ENCODE assay signal across 8 mouse cellular contexts in the genomic region with DNA sequence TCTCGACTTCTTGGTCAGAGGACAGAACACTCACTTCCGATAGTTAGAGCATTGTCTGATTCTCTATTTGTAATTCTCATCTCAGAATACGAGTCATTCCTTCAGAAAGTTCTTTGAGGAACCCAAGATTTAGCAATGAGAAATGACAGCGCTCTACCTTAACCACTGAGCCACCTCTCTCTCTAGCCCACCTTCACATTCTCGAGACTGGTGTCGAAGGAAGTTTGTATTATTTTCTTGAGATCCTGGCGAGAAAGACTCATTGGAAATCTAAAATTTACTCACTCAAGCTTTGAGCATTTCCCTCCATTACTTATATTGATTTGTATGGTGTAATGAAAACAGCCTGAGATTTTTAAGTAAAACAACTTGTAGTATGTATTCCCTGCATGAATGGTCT. TPM values are rescaled to one million over a fixed set of nuclear protein-coding genes. Genes with fewer than 3 reads are reported as not detected.
DNase-seq lines count a peak whose midpoint lies in the region; ATAC-seq lines count a peak whose summit lies in the region.

No protein-coding gene starts in this region.

- no peak for DNase-seq in lung, postnatal 36 days
- DNase-seq in adipocyte (ENCODE audit: low spot score) = no peak
- no peak for DNase-seq in thymus, adult 18-20 months

- peaks cover 15% of the 10 kb centered on the region; the same call in 1 of the 2 replicates for H3K4me1 ChIP-seq in lung, embryonic 15.5 days
- peaks cover 19% of the 10 kb centered on the region for H3K4me1 ChIP-seq in forebrain, embryonic 16.5 days (replicated peaks; ENCODE audit: control insufficient read depth, insufficient read depth, low read length)
- peaks cover 19% of the 10 kb centered on the region for H3K4me1 ChIP-seq in liver, embryonic 12.5 days
- H3K4me1 ChIP-seq in stomach, embryonic 15.5 days = no peaks in the 10 kb centered on the region

- no peak overlapping the region for H3K4me3 ChIP-seq in lung, embryonic 15.5 days
- H3K4me3 ChIP-seq in forebrain, embryonic 16.5 days (replicated peaks; ENCODE audit: low read length) = no peak overlapping the region
- H3K4me3 ChIP-seq in liver, embryonic 12.5 days = peak overlapping the region; percentile 82
- peak overlapping the region; percentile 72; the same call in 1 of the 2 replicates for H3K4me3 ChIP-seq in stomach, embryonic 15.5 days (replicated peaks)

- WGBS in lung, embryonic 15.5 days = 83% methylated on average over 7 of the region's 7 CpGs
- 88% methylated on average over 7 of the region's 7 CpGs for WGBS in forebrain, embryonic 16.5 days
- 80% methylated on average over 7 of the region's 7 CpGs for WGBS in liver, embryonic 12.5 days (ENCODE audit: insufficient replicate concordance)
- WGBS in stomach, embryonic 15.5 days = 88% methylated on average over 7 of the region's 7 CpGs

- H3K27me3 ChIP-seq in lung, embryonic 15.5 days = no peaks in the 10 kb centered on the region
- no peaks in the 10 kb centered on the region for H3K27me3 ChIP-seq in forebrain, embryonic 16.5 days (replicated peaks; ENCODE audit: control insufficient read depth, insufficient read depth, low read length)
- no peaks in the 10 kb centered on the region for H3K27me3 ChIP-seq in liver, embryonic 12.5 days (replicated peaks)
- H3K27me3 ChIP-seq in stomach, embryonic 15.5 days (replicated peaks) = no peaks in the 10 kb centered on the region

- H3K9me3 ChIP-seq in lung, embryonic 15.5 days = no peaks in the 10 kb centered on the region
- no peaks in the 10 kb centered on the region for H3K9me3 ChIP-seq in forebrain, embryonic 16.5 days (ENCODE audit: control insufficient read depth, low read length)
- no peaks in the 10 kb centered on the region for H3K9me3 ChIP-seq in liver, embryonic 12.5 days (replicated peaks)
- no peaks in the 10 kb centered on the region for H3K9me3 ChIP-seq in stomach, embryonic 15.5 days

- peak overlapping the region; percentile 60 for H3K4me2 ChIP-seq in lung, embryonic 15.5 days
- H3K4me2 ChIP-seq in forebrain, embryonic 16.5 days (ENCODE audit: low read length) = peak overlapping the region; percentile 68
- H3K4me2 ChIP-seq in liver, embryonic 12.5 days = peak overlapping the region; percentile 73
- peak overlapping the region; percentile 58 for H3K4me2 ChIP-seq in stomach, embryonic 15.5 days

- no peak for ATAC-seq in lung, embryonic 15.5 days (ENCODE audit: borderline replicate concordance, extremely low read depth, low FRiP score, low TSS enrichment)
- ATAC-seq in forebrain, embryonic 16.5 days = no peak
- no peak for ATAC-seq in liver, embryonic 12.5 days
- no peak for ATAC-seq in stomach, embryonic 15.5 days (ENCODE audit: insufficient read depth, low FRiP score, low read depth)
- no peak for ATAC-seq in frontal cortex, adult (ENCODE audit: low TSS enrichment)

- no peak overlapping the region; the same call in 1 of the 2 replicates for H3K9ac ChIP-seq in lung, embryonic 15.5 days
- no peak overlapping the region for H3K9ac ChIP-seq in forebrain, embryonic 16.5 days (replicated peaks; ENCODE audit: low read depth, low read length)
- H3K9ac ChIP-seq in liver, embryonic 12.5 days = peak overlapping the region; percentile 82; the same call in 1 of the 2 replicates
- 0 out of 2 replicates have a peak overlapping the region, but pooled peaks have one; percentile 6 for H3K9ac ChIP-seq in stomach, embryonic 15.5 days

- H3K36me3 ChIP-seq in lung, embryonic 15.5 days = peaks cover 9% of the 10 kb centered on the region
- H3K36me3 ChIP-seq in forebrain, embryonic 16.5 days (ENCODE audit: control insufficient read depth, insufficient read depth) = peaks cover 3% of the 10 kb centered on the region
- H3K36me3 ChIP-seq in liver, embryonic 12.5 days = peaks cover 25% of the 10 kb centered on the region
- peaks cover 6% of the 10 kb centered on the region; the same call in 1 of the 2 replicates for H3K36me3 ChIP-seq in stomach, embryonic 15.5 days

- H3K27ac ChIP-seq in lung, embryonic 15.5 days = no peak overlapping the region
- no peak overlapping the region for H3K27ac ChIP-seq in forebrain, embryonic 16.5 days (ENCODE audit: low read length)
- H3K27ac ChIP-seq in liver, embryonic 12.5 days = no peak overlapping the region
- H3K27ac ChIP-seq in stomach, embryonic 15.5 days = no peak overlapping the region

RNA-seq across cellular contexts. Expression of a gene that starts 1.5 kb away (rescaled TPM):
- 26.1 and 26.6 TPM in 2 replicates for polyA plus RNA-seq in lung, embryonic 15.5 days (2015; fragmentation: Nextera tagmentation; extraction: Ambion mirVana)
- 29.1 and 30.8 TPM in 2 replicates for polyA plus RNA-seq in forebrain, embryonic 16.5 days (2015; fragmentation: Nextera tagmentation; extraction: Ambion mirVana)
- polyA plus RNA-seq in liver, embryonic 12.5 days (2016; fragmentation: Nextera tagmentation; extraction: Ambion mirVana) = 12.7 and 13.4 TPM in 2 replicates
- 23.3 and 25.0 TPM in 2 replicates for polyA plus RNA-seq in stomach, embryonic 15.5 days (2015; fragmentation: Nextera tagmentation; extraction: Ambion mirVana)

Comparison
In these comparisons a context has a peak if more than half of its experiments do, and no peak if none do; other contexts are left out.
1. H3K4me3 ChIP-seq: peak in liver, embryonic 12.5 days (single experiment) and stomach, embryonic 15.5 days (single experiment); none in lung, embryonic 15.5 days (single experiment) and forebrain, embryonic 16.5 days (single experiment).
2. H3K9ac ChIP-seq: peak in liver, embryonic 12.5 days (single experiment) and stomach, embryonic 15.5 days (single experiment); none in lung, embryonic 15.5 days (single experiment) and forebrain, embryonic 16.5 days (single experiment).
3. Peak in every context shown above with its lines, with median percentiles within 50 percentile points of each other: H3K4me2 ChIP-seq.